Mouse (Mus musculus): ENCODE measurements around the gene E330034G19Rik.

GRCm38 (mm10) chr14:24262915-24263314 lies 30.1 kb upstream of the E330034G19Rik start:
- TF ChIP-seq TCF12 (IDR thresholded peaks at IDR 0.05; ENCODE audit: low read depth, low read length): no peak
- TF ChIP-seq RAD21 (IDR thresholded peaks at IDR 0.05; ENCODE audit: low read depth, low read length): no peak

Data from CH12.LX (cell line).